Mouse (Mus musculus): ENCODE measurements around the gene Zmiz1.

DNA sequence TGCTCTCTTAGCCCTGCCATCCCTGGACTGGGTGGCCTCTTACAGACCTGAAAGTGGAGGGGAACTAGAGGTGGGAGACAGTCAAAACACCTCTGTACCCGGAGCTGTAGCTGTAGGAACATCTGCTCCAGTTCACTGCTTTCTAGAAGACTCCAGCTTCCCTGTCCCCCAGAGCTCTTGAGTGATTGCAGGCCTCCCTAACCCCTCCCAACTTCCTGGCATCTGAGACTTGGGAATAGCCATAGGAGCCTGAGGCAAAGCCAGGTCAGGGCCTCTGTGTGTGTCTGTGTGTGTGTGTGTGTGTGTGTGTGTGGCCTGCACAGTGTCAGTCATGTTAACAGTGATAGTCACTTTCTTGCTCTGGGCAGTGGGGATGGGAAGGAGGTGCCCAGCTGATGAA, 102.7 kb downstream of the Zmiz1 start:
- TF ChIP-seq CTCF (IDR thresholded peaks at IDR 0.05; ENCODE audit: low read depth, low read length) (no peak), POLR2A (IDR thresholded peaks at IDR 0.05; ENCODE audit: borderline replicate concordance, low read depth, low read length) (no peak)

Data from bone marrow macrophage, adult 2 months (primary cell).